Mouse (Mus musculus): ENCODE data around the gene Map2k1. TPM values are rescaled to one million over a fixed set of nuclear protein-coding genes. Genes with fewer than 3 reads are reported as not detected.

Gene Map2k1
- polyA plus RNA-seq, 1 experiment from 2014 or later, result 82.1 TPM

DNA sequence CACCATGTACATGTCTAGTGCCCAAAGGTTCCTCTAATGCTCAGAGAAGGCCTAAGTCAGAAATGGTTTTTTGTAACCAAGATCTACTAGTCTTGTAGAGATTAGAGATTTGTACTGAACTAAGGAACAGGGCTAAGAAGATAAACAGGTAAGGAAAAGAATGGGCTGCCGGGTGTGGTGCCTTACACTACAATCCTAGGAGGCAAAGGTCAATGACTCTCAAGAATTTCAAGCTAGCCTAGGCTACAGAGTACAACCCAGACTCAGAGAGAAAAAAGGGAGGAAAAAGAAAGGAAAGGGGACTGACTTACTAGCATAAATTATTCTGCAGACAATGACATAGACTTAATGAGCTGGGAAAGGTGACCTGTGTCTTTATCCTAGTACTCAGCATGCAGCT is 32.8 kb downstream of the Map2k1 start:
- Histone ChIP-seq H3K27ac (ENCODE audit: low read depth, low read length) (peak overlapping the region; percentile 42; the same call in 1 of the 2 replicates), H3K4me2 (replicated peaks; ENCODE audit: low read depth) (no peak overlapping the region), H3K4me3 (ENCODE audit: low read depth, low read length) (no peak overlapping the region), H3K4me1 (replicated peaks; ENCODE audit: control insufficient read depth, insufficient read depth, low read length) (no peaks in the 10 kb centered on the region), H3K36me3 (ENCODE audit: control insufficient read depth, insufficient read depth) (no peaks in the 10 kb centered on the region), H3K9me3 (ENCODE audit: control insufficient read depth) (no peaks in the 10 kb centered on the region), H3K27me3 (replicated peaks; ENCODE audit: control insufficient read depth, insufficient read depth, low read length) (no peaks in the 10 kb centered on the region), H3K9ac (ENCODE audit: low read depth, low read length) (no peak overlapping the region)
- WGBS, result 29% methylated on average over 1 of the region's 1 CpGs
- TF ChIP-seq CTCF (IDR thresholded peaks at IDR 0.05; ENCODE audit: low read depth), result no peak
- ATAC-seq, result peak; percentile 44; the same call in 1 of the 2 replicates

DNA sequence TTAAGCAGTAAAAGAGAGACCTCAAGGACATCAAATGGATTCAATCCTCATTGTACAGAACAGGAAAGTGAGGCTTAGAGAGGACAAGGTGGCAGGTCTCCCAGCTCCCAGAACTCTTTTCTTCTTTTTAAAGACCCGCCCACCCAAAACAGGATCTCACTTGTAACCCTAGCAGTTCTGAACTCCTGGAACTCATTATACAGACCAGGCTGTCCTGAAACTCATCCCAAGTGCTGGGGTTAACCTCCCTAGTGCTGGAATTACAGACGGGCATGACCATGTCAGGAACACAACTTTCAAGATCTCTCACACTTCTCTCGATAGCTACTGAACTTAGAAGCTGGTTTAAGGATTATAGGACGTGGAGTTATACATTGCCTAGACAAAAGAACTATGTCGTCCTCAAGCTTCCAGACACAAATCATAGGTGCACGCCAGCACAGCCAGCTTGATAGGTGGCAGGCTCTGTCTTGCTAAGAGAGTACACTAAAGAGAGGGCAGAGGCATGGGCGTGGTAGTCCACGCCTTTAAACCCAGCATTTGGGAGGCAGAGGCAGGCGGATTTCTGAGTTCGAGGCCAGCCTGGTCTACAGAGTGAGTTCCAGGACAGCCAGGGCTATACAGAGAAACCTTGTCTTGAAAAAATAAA is 33.5 kb downstream of the Map2k1 start:
- no peak for TF ChIP-seq CTCF (IDR thresholded peaks at IDR 0.05; ENCODE audit: low read depth)
- Histone ChIP-seq H3K9me3 (ENCODE audit: control insufficient read depth) (no peaks in the 10 kb centered on the region), H3K9ac (ENCODE audit: low read depth, low read length) (no peak overlapping the region), H3K27ac (ENCODE audit: low read depth, low read length) (peak overlapping the region; percentile 42; the same call in 1 of the 2 replicates), H3K4me1 (replicated peaks; ENCODE audit: control insufficient read depth, insufficient read depth, low read length) (no peaks in the 10 kb centered on the region), H3K4me2 (replicated peaks; ENCODE audit: low read depth) (no peak overlapping the region), H3K4me3 (ENCODE audit: low read depth, low read length) (no peak overlapping the region), H3K27me3 (replicated peaks; ENCODE audit: control insufficient read depth, insufficient read depth, low read length) (no peaks in the 10 kb centered on the region), H3K36me3 (ENCODE audit: control insufficient read depth, insufficient read depth) (no peaks in the 10 kb centered on the region)
- ATAC-seq, result no peak
- 82% methylated on average over 10 of the region's 10 CpGs for WGBS

DNA sequence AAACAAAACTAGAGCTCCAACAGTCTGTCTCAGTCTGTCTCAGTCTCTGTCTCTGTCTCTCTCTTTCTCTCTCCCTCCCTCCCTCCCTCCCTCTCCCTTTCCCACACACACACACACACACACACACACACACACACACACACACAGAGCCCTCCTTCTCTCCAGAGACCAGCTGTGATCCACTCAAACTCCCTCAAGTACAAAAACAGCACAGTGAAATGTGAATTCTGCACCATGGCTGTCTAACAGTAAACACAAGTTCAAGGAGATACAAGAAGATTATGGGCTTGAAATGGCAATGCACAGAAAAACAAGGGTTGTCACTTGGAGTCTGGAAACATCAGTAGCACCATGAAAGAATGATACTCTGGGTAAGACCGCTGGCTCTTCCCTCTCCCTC is 34.1 kb downstream of the Map2k1 start:
- Histone ChIP-seq H3K4me1 (replicated peaks; ENCODE audit: control insufficient read depth, insufficient read depth, low read length) (no peaks in the 10 kb centered on the region), H3K4me3 (ENCODE audit: low read depth, low read length) (no peak overlapping the region), H3K27ac (ENCODE audit: low read depth, low read length) (no peak overlapping the region; the same call in 1 of the 2 replicates), H3K36me3 (ENCODE audit: control insufficient read depth, insufficient read depth) (no peaks in the 10 kb centered on the region), H3K27me3 (replicated peaks; ENCODE audit: control insufficient read depth, insufficient read depth, low read length) (no peaks in the 10 kb centered on the region), H3K9ac (ENCODE audit: low read depth, low read length) (no peak overlapping the region), H3K9me3 (ENCODE audit: control insufficient read depth) (no peaks in the 10 kb centered on the region), H3K4me2 (replicated peaks; ENCODE audit: low read depth) (no peak overlapping the region)
- TF ChIP-seq CTCF (IDR thresholded peaks at IDR 0.05; ENCODE audit: low read depth), result no peak
- no peak for ATAC-seq
- 90% methylated on average over 1 of the region's 1 CpGs for WGBS

DNA sequence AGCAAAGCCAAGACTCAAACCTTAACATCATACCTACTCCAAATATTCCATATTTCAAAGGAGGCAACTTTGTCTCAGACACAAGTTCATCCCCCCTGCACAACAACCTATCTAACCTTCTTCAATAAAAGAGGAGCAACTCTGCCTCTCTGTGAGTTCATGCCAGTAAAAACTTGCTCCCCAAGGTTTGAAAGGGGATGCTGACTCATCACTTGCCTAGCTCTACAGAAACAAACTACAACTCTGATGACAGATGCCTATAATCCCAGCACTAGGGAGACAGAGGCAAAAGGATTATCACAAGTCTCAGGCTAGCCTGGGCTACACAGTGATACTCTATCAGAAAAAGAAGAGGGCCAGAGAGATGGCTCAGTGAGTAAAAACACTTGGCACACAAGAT is 35.5 kb downstream of the Map2k1 start:
- Histone ChIP-seq H3K36me3 (ENCODE audit: control insufficient read depth, insufficient read depth) (0 out of 2 replicates have a peak, but pooled peaks cover 4% of the 10 kb centered on the region), H3K9me3 (ENCODE audit: control insufficient read depth) (no peaks in the 10 kb centered on the region), H3K4me3 (ENCODE audit: low read depth, low read length) (no peak overlapping the region), H3K4me1 (replicated peaks; ENCODE audit: control insufficient read depth, insufficient read depth, low read length) (no peaks in the 10 kb centered on the region), H3K4me2 (replicated peaks; ENCODE audit: low read depth) (no peak overlapping the region), H3K9ac (ENCODE audit: low read depth, low read length) (no peak overlapping the region), H3K27ac (ENCODE audit: low read depth, low read length) (no peak overlapping the region), H3K27me3 (replicated peaks; ENCODE audit: control insufficient read depth, insufficient read depth, low read length) (no peaks in the 10 kb centered on the region)
- no peak for TF ChIP-seq CTCF (IDR thresholded peaks at IDR 0.05; ENCODE audit: low read depth)
- no peak for ATAC-seq

DNA sequence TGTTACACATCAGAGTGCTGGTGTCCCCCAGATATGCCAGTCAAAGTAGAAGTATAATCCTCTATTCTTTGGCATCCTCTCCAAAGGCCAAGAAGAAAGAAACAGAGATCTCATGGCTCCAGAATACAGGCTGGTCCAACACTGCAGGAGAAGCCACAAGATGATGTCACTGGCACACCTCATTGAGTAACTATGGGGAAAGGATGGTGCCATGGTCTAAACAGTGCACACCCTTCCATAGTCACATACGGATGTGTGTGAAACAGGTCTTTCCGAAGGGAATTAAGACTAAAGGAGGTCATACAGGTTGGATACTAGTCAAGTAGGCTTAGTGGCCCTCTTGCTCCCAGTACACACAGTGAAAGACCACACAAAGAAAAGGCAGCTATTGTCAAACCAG is 36.8 kb downstream of the Map2k1 start:
- TF ChIP-seq CTCF (IDR thresholded peaks at IDR 0.05; ENCODE audit: low read depth), result no peak
- Histone ChIP-seq H3K4me3 (ENCODE audit: low read depth, low read length) (no peak overlapping the region), H3K4me2 (replicated peaks; ENCODE audit: low read depth) (no peak overlapping the region), H3K4me1 (replicated peaks; ENCODE audit: control insufficient read depth, insufficient read depth, low read length) (no peaks in the 10 kb centered on the region), H3K27ac (ENCODE audit: low read depth, low read length) (no peak overlapping the region), H3K36me3 (ENCODE audit: control insufficient read depth, insufficient read depth) (peaks cover 16% of the 10 kb centered on the region), H3K9me3 (ENCODE audit: control insufficient read depth) (no peaks in the 10 kb centered on the region), H3K9ac (ENCODE audit: low read depth, low read length) (no peak overlapping the region), H3K27me3 (replicated peaks; ENCODE audit: control insufficient read depth, insufficient read depth, low read length) (no peaks in the 10 kb centered on the region)
- whole genome bisulfite sequencing, result 97% methylated on average over 2 of the region's 2 CpGs
- no peak for ATAC-seq

DNA sequence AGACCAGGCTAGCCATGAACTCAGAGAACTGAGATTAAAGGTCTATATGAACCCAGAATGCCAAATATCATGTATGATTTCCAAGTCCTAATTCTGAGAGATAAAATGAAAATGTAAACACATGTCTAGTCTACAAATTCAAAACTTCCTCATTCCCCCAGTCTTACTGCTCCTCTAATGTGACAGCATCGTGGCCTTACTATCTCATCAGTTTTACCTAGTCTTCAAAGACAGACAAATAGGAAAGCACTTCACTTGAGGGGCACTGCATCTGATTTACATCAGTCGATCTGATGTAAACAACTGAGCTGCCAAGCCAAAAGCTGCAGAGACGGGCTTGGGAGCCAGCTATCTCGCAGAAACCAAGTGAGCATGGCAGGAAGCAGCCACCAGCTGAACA is 37.3 kb downstream of the Map2k1 start:
- no peak overlapping the region for H3K4me2 ChIP-seq (replicated peaks; ENCODE audit: low read depth)
- no peak for TF ChIP-seq CTCF (IDR thresholded peaks at IDR 0.05; ENCODE audit: low read depth)
- H3K36me3 ChIP-seq (ENCODE audit: control insufficient read depth, insufficient read depth), result peaks cover 22% of the 10 kb centered on the region
- H3K9me3 ChIP-seq (ENCODE audit: control insufficient read depth), result no peaks in the 10 kb centered on the region
- H3K27ac ChIP-seq (ENCODE audit: low read depth, low read length), result peak overlapping the region; percentile 50; the same call in 1 of the 2 replicates
- H3K4me3 ChIP-seq (ENCODE audit: low read depth, low read length), result no peak overlapping the region
- no peaks in the 10 kb centered on the region for H3K27me3 ChIP-seq (replicated peaks; ENCODE audit: control insufficient read depth, insufficient read depth, low read length)
- no peak overlapping the region for H3K9ac ChIP-seq (ENCODE audit: low read depth, low read length)
- no peaks in the 10 kb centered on the region for H3K4me1 ChIP-seq (replicated peaks; ENCODE audit: control insufficient read depth, insufficient read depth, low read length)
- 44% methylated on average over 4 of the region's 4 CpGs for WGBS
- ATAC-seq, result no peak

Measured in intestine, postnatal 0 days (tissue).